Mouse (Mus musculus) bone marrow, adult 2 months (tissue): Measurements from ENCODE around the gene Avpi1. TPM values are rescaled to one million over a fixed set of nuclear protein-coding genes. Genes with fewer than 3 reads are reported as not detected.

Experiments
- H3K27ac ChIP-seq: fragments of 200-500 bp; 2 replicates; pipeline ENCODE4 v1.5.1; 2012; ENCODE audit warnings: low read depth, mild to moderate bottlenecking, control low read depth, inconsistent platforms, low read length; ENCODE audit not compliant: control insufficient read depth, poor library complexity, insufficient read depth
- H3K4me1 ChIP-seq: fragments of 200-500 bp; 2 replicates; pipeline ENCODE4 v1.6.1; 2011; ENCODE audit warnings: low read length; ENCODE audit not compliant: control insufficient read depth, insufficient read depth
- H3K4me3 ChIP-seq: fragments of 200-500 bp; replicated peaks from 2 replicates; pipeline ENCODE3; 2011; ENCODE audit warnings: mild to moderate bottlenecking, low read depth, low read length, control low read depth; ENCODE audit not compliant: control insufficient read depth
- CTCF ChIP-seq: fragments of 200-500 bp; IDR thresholded peaks from 2 replicates; pipeline ENCODE4 v1.5.1; 2011; ENCODE audit warnings: low read length, control low read depth; ENCODE audit not compliant: control insufficient read depth, insufficient read depth
- POLR2A ChIP-seq: fragments of 200-500 bp; IDR thresholded peaks from 2 replicates; pipeline ENCODE4 v1.6.1; 2011; ENCODE audit warnings: low read depth, mild to moderate bottlenecking, control low read depth, low read length, borderline replicate concordance; ENCODE audit not compliant: control insufficient read depth
- WGBS: fragments of 180-500 bp; shearing (Covaris S2); methylation state at CpG from one replicate; pipeline ENCODE4 v1.1.7; 2018; 5-methylcytosine and 5-hydroxymethylcytosine counted together
- polyA plus RNA-seq: library from polyadenylated mRNA; stranded (reverse); fragments of >200 nt; gene quantifications from 2 replicates; pipeline ENCODE4 v1.2.4, GENCODE M21; 2011; ENCODE audit warnings: low replicate concordance; ENCODE audit not compliant: missing spikeins, insufficient read depth, insufficient read length

Avpi1 gene
- polyA plus RNA-seq, 1 experiment: 2.9 TPM

DNA sequence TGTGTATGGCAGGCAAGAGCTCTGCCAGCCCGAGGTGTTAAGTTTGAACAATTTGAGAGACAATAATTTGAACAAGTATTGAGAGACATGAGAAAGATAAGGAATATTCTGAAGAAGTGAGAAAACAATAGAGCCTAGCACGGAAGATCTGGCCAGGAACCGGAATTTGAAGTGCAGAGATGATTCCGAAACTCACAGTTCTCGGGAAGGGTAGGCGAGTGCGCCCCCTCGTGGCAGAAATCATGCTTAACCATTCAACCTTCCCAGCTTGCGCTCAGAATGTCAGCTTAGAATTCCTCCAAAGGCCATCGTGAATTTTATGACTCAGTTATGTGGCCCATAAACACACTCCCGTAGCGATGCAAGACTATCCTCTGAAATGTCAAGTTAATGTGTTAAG is 37.3 kb upstream of the Avpi1 start:
- TF ChIP-seq CTCF (peak; percentile 97), POLR2A (no peak)
- no peak overlapping the region for H3K27ac ChIP-seq
- WGBS: 3% methylated on average over 12 of the region's 12 CpGs
- H3K4me3 ChIP-seq: no peak overlapping the region
- peaks cover 1% of the 10 kb centered on the region; the same call in 1 of the 2 replicates for H3K4me1 ChIP-seq

DNA sequence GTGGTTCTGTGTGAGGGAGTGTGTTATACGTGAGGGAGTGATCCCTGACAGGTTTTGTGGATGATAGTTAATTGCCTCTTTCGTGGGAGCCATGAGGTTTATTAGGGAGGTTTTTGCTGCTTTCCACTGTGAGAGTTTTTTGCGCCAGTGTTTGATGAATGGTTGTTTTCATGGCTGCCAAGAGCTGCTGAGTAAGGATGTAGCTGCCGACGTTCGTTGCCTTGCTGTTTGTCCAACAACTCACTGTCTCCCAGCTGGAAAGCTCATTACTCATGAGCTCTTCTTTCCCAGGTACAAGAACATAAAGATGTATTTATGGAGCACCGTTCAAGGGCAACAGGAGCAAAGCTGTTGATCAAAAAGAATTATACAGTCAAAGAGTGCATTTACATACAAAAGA is 35.3 kb upstream of the Avpi1 start:
- no peaks in the 10 kb centered on the region; the same call in 1 of the 2 replicates for H3K4me1 ChIP-seq

DNA sequence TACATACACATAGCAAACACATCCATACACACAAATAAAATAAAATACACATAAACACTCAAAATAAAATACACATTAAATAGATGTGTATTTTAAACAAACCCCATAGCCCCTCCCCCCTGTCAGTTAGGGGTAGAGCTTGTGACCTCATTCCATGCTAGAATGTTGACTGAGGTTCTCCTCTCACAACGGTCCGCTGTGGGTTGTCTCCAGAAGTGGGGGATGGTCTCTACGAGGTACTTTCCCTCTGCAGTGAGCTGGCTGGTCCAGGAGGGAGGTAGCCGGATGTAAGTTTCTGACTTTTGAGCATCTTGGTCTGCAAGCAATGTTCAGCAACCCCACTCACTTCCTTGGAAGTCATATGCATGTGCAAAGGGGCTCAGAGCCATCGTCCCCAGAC is 34.9 kb upstream of the Avpi1 start, which contains the start of gene Zfyve27:
Gene Zfyve27, plus strand, starts transcription at position 188 of the 400 bp plus-strand sequence.
- no peak within 1 kb of the TSS for H3K4me3 ChIP-seq
- TF ChIP-seq CTCF: no peak
- no peak for TF ChIP-seq POLR2A
- 62% methylated on average over 5 of the region's 5 CpGs for WGBS
- no peaks in the 10 kb centered on the region; the same call in 1 of the 2 replicates for H3K4me1 ChIP-seq
- no peak within 1 kb of the TSS for H3K27ac ChIP-seq

More for the DNA sequence above, 35.3 kb upstream of the Avpi1 start:
- H3K27ac ChIP-seq: no peak overlapping the region
- 71% methylated on average over 7 of the region's 7 CpGs for WGBS
- TF ChIP-seq CTCF (no peak), POLR2A (no peak)
- H3K4me3 ChIP-seq: no peak overlapping the region

DNA sequence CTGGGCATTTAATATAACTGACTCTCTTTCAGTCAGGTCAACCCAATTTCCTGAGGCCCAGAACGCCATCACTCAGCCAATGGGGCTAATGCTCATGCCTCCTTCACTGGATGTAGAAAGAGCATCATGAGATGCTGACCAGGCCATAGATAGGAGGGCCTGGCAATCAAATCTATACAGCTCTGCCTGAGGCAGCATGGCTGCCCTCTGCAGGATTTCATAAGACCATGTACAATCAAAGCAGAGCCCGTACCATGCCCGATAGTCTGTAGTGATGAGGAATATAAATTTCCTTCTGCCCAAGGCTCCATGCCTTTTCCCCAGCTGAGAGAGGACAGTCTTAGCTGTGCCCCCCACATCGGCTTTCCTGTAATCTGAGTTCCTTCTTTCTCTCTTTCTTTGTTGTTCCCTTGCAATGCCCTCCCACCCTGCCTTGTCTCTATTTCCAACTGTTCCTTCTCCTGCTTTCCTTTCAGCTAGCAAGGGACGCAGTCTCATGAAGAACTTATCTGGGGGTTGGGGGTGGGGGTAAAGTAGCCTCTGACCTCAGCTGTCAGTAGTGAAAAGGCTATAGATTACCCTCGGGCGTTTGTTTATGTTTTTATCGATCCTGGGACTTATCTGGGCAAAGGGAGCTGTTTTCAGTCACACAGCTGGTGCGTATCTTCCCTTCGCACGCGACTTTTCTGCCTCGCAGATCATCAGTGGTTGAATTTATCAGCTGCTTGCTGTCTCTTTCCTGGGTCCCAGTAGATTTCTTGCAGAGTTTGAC is 29.6 kb upstream of the Avpi1 start:
- peak overlapping the region; percentile 76 for H3K27ac ChIP-seq
- WGBS: 53% methylated on average over 13 of the region's 13 CpGs
- H3K4me3 ChIP-seq: no peak overlapping the region
- no peak for TF ChIP-seq CTCF
- no peak for TF ChIP-seq POLR2A
- peaks cover 5% of the 10 kb centered on the region; the same call in 1 of the 2 replicates for H3K4me1 ChIP-seq

DNA sequence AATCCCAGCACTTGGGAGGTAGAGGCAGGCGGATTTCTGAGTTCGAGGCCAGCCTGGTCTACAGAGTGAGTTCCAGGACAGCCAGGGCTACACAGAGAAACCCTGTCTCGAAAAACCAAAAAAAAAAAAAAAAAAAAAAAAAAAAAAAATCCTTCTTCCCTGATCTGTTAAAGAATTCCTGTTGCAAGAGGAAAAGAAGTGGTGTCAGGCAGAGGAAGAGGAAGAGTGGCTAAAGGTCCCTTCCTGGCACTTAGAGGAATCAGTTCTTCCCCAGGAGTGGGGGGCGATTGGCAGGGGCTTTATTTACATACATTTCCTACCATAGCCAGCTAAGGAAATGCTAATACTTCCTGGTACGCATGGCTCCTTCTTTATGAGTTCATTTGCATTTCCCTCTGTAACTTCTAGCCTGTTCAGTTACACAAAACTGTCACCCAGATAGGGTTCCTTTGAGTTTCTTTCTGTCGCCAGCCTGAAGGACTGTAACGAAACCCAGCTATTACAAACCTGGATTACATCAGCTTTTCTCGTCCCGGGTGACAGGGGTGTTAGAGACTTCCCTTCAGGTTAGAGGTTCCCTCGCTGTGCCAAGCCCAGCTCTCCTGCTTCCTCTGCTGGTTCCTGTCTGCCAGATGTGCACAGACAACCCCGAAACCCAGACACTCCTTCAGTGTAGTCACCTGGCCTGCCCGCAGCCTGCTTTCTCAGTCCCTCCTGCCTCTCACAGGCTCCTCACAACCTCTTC is 28.8 kb upstream of the Avpi1 start:
- peaks cover 5% of the 10 kb centered on the region; the same call in 1 of the 2 replicates for H3K4me1 ChIP-seq
- H3K4me3 ChIP-seq: no peak overlapping the region
- TF ChIP-seq POLR2A (no peak), CTCF (no peak)
- WGBS: 18% methylated on average over 12 of the region's 12 CpGs
- peak overlapping the region; percentile 76 for H3K27ac ChIP-seq

DNA sequence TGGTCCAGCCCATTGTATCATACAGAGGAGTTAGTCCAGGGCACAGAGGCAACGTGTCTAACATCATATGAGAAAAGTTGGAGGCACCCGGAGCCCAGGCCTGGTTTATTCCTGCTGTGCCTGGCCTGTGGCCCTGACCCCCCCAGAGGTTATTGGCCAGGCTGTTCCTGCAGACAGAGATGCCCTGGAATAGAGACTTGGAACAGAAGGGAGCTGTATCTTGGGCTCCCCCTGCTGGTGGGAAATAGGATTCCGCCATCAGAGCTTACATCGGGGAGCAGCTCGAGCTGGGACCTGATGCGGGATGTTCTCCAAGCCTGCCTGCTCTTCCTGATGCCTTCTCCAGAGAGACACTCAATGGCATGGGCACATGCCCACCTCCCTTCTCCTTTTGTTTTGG is 23.1 kb upstream of the Avpi1 start:
- TF ChIP-seq POLR2A: no peak
- peak; percentile 81 for TF ChIP-seq CTCF
- H3K4me1 ChIP-seq: peaks cover 2% of the 10 kb centered on the region; the same call in 1 of the 2 replicates
- H3K4me3 ChIP-seq: no peak overlapping the region
- WGBS: 16% methylated on average over 6 of the region's 6 CpGs
- no peak overlapping the region for H3K27ac ChIP-seq

DNA sequence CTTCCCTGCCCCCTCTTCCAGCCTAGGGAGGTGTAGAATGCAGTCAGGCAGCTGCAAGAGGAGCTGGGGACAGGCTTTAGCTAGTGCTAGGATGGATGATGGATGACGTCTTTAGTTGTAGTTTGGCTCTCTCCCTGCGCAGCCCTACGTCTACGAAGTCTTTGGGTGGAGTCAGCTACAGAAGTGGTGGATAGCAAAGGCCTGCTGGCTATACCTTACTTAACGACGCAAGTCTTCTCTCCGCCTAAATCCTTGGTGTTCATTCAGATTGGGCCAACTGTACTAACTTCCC is 19.7 kb upstream of the Avpi1 start:
- no peak overlapping the region; the same call in 1 of the 2 replicates for H3K27ac ChIP-seq
- H3K4me3 ChIP-seq: peak overlapping the region; percentile 81
- WGBS: 51% methylated on average over 7 of the region's 7 CpGs
- peaks cover 5% of the 10 kb centered on the region; the same call in 1 of the 2 replicates for H3K4me1 ChIP-seq
- TF ChIP-seq CTCF: no peak

DNA sequence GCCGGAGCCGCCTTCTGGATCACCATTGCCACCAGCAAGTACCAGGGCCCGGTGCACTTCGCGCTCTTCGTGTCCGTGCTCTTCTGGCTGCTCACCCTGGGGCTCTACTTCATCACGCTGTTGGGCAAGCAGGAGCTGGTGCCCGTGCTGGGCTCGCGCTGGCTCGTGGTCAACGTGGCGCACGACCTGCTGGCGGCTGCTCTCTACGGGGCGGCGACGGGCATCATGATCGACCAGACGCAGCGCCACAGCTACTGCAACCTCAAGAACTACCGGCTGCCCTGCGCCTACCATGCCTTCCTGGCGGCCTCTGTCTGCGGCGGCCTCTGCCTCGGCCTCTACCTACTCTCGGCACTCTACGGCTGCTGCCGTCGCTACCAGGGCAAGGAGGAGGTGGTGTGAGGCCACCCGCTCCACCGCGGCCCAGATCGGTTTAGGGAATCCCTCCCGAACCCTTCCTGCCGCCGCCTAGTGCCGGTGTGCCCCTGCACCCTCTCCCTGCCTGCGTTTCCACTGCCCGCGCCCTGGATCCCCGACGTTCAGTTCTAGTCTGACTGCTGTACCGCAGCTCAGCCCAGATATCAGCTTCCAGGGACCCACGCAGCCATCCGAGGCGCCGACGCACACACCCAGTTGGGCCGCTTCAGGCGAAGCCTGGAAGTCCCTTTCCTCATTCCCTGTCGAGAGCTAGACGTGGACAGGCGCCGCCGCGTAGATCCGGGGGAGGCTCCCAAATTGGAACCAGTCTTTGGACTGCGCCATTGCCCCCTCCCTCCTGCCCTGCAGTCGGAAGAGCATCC is 19.1 kb upstream of the Avpi1 start:
- 2% methylated on average over 63 of the region's 63 CpGs for WGBS
- Histone ChIP-seq H3K4me3 (peak overlapping the region; percentile 81), H3K4me1 (peaks cover 5% of the 10 kb centered on the region; the same call in 1 of the 2 replicates), H3K27ac (peak overlapping the region; percentile 75)
- no peak for TF ChIP-seq POLR2A
- TF ChIP-seq CTCF: no peak
